Mouse (Mus musculus): ENCODE data around the gene Tsc22d3. TPM values are rescaled to one million over a fixed set of nuclear protein-coding genes. Genes with fewer than 3 reads are reported as not detected.
A peak's percentile ranks its signal among the peaks of the same experiment; 100 is the strongest.

Gene Tsc22d3
- polyA plus RNA-seq, 1 experiment from 2014 or later, result 80.3 TPM

DNA sequence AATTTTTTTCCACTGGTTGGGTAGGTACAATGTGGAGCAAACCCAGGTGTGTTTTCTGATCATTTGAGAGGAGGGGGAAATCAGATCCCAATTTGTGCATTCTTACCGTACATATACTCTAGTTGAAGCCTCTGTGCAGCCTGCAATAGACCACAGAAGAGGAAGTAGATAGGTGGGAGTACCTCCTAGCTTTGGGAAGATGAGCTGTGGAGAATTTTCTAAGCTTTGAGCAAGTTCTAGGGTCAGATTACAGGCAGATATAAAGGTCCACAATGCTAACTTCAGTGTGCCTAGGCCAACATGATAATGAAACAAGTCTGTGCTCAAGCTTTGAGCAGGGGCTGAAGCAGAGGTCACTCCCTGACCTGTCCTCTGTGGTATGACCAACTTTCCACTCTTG, 30.9 kb downstream of the Tsc22d3 start:
- H3K4me2 ChIP-seq (replicated peaks; ENCODE audit: low read depth), result no peak overlapping the region
- no peaks in the 10 kb centered on the region for H3K27me3 ChIP-seq (replicated peaks; ENCODE audit: control insufficient read depth, insufficient read depth, low read length)
- no peak overlapping the region for H3K27ac ChIP-seq (ENCODE audit: low read depth, low read length)
- H3K4me3 ChIP-seq (ENCODE audit: low read depth, low read length), result no peak overlapping the region
- no peaks in the 10 kb centered on the region for H3K4me1 ChIP-seq (replicated peaks; ENCODE audit: control insufficient read depth, insufficient read depth, low read length)
- H3K9ac ChIP-seq (ENCODE audit: low read depth, low read length), result no peak overlapping the region
- no peak for TF ChIP-seq CTCF (IDR thresholded peaks at IDR 0.05; ENCODE audit: low read depth)
- no peak for ATAC-seq
- no peaks in the 10 kb centered on the region for H3K9me3 ChIP-seq (ENCODE audit: control insufficient read depth)
- 72% methylated on average over 1 of the region's 1 CpGs for WGBS
- no peaks in the 10 kb centered on the region for H3K36me3 ChIP-seq (ENCODE audit: control insufficient read depth, insufficient read depth)

DNA sequence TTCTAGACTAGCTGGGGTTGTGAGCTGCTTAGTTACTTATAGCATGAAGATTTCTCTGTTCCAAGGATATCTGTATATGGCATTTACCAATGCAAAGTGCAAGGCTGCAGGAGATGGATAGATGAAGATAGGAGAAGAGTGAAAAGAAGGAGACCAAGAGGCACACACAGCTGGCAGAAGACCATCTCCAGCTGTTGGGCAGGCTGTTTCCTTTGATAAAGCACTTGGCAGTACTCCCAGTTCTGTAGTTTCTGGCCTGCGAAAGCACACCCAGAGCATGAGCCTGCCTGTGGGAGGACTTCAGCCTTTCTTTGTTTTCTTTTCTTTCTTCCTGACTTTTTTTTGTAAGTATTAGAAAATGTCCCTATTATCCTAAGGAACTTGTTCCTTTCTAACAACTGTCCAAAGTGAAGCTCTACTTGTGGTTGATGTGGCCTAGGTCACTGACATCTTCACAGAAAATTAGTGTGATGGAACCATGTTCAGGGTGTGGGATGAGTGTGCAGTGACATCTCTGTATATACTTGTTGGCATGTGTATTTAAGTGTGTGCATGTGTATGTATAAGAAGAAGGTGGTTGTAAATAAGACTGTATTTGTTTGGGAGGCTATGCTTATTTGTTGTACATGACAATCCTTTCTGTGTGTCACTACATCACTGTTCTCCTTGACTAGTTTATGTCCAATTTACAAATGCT, 32.6 kb downstream of the Tsc22d3 start:
- Histone ChIP-seq H3K27me3 (replicated peaks; ENCODE audit: control insufficient read depth, insufficient read depth, low read length) (no peaks in the 10 kb centered on the region), H3K4me1 (replicated peaks; ENCODE audit: control insufficient read depth, insufficient read depth, low read length) (no peaks in the 10 kb centered on the region), H3K4me2 (replicated peaks; ENCODE audit: low read depth) (no peak overlapping the region), H3K9me3 (ENCODE audit: control insufficient read depth) (no peaks in the 10 kb centered on the region), H3K9ac (ENCODE audit: low read depth, low read length) (no peak overlapping the region), H3K36me3 (ENCODE audit: control insufficient read depth, insufficient read depth) (no peaks in the 10 kb centered on the region), H3K4me3 (ENCODE audit: low read depth, low read length) (no peak overlapping the region), H3K27ac (ENCODE audit: low read depth, low read length) (no peak overlapping the region)
- 47% methylated on average over 1 of the region's 1 CpGs for WGBS
- peak; percentile 59; the same call in 1 of the 2 replicates for ATAC-seq
- no peak for TF ChIP-seq CTCF (IDR thresholded peaks at IDR 0.05; ENCODE audit: low read depth)

DNA sequence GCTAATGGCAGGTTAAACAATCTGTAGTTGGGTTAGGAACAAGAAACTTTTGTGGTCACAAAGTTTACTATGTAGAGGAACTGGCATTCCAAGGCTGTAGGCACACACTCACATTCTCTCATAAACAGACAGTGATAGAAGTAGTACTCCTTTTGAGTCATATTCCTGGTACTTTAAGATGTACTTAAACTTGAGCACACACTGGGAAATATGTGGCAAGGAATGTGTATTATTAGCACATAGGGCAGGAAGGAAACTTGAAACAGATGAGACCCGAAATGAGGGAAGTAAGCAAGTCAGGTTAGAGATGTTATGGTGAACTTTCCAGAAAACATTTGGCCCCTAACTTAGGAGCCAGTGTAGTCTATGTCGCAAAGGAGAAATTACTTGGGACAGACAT, 34.7 kb downstream of the Tsc22d3 start:
- Histone ChIP-seq H3K4me1 (replicated peaks; ENCODE audit: control insufficient read depth, insufficient read depth, low read length) (no peaks in the 10 kb centered on the region), H3K27me3 (replicated peaks; ENCODE audit: control insufficient read depth, insufficient read depth, low read length) (no peaks in the 10 kb centered on the region), H3K4me2 (replicated peaks; ENCODE audit: low read depth) (no peak overlapping the region), H3K9me3 (ENCODE audit: control insufficient read depth) (no peaks in the 10 kb centered on the region), H3K4me3 (ENCODE audit: low read depth, low read length) (no peak overlapping the region), H3K36me3 (ENCODE audit: control insufficient read depth, insufficient read depth) (no peaks in the 10 kb centered on the region), H3K27ac (ENCODE audit: low read depth, low read length) (no peak overlapping the region), H3K9ac (ENCODE audit: low read depth, low read length) (no peak overlapping the region)
- no peak for TF ChIP-seq CTCF (IDR thresholded peaks at IDR 0.05; ENCODE audit: low read depth)
- WGBS, result 86% methylated on average over 2 of the region's 2 CpGs
- ATAC-seq, result no peak

DNA sequence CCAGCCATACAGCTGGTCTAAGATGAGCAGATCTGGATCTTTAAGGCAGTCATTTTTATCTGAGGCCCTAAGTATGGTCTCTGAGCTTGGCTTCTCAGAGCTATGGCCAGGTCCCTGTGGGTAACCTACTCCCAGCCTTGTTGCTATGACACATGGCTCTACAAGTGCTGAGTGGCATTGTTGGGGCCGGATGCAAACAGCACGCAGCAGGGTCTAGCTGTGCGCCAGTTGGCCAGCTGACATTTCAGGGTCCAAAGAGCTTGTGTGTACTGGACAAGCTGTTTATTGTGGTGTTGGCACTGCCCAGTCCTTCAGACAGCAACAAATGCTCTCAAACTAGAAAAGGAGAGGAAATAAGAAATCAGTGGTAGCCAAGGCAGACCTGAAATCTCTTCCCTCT, 35.2 kb downstream of the Tsc22d3 start:
- Histone ChIP-seq H3K27ac (ENCODE audit: low read depth, low read length) (no peak overlapping the region), H3K9me3 (ENCODE audit: control insufficient read depth) (no peaks in the 10 kb centered on the region), H3K4me2 (replicated peaks; ENCODE audit: low read depth) (no peak overlapping the region), H3K4me1 (replicated peaks; ENCODE audit: control insufficient read depth, insufficient read depth, low read length) (no peaks in the 10 kb centered on the region), H3K9ac (ENCODE audit: low read depth, low read length) (no peak overlapping the region), H3K4me3 (ENCODE audit: low read depth, low read length) (no peak overlapping the region), H3K27me3 (replicated peaks; ENCODE audit: control insufficient read depth, insufficient read depth, low read length) (no peaks in the 10 kb centered on the region), H3K36me3 (ENCODE audit: control insufficient read depth, insufficient read depth) (no peaks in the 10 kb centered on the region)
- no peak for ATAC-seq
- 87% methylated on average over 3 of the region's 3 CpGs for WGBS
- no peak for TF ChIP-seq CTCF (IDR thresholded peaks at IDR 0.05; ENCODE audit: low read depth)

DNA sequence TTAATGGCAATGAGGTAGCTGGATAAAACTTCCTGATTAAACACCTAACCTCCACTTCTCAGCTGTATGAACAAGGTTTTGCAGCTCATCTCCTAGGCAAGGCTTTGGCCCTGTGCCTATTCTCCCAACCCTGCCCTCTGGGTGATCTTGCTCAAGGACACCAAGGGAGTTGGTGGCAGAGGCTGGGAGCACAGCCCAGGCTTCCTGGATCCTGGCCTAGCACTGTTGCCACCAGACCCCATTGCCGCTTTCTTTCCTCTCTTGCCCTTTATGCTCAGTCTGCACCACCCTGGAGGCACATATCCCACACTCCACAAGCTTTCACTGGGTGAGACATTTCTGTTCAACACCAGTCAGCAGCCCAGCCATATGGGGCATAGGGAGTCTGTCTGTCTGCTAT, 35.7 kb downstream of the Tsc22d3 start:
- no peaks in the 10 kb centered on the region for H3K27me3 ChIP-seq (replicated peaks; ENCODE audit: control insufficient read depth, insufficient read depth, low read length)
- no peaks in the 10 kb centered on the region for H3K36me3 ChIP-seq (ENCODE audit: control insufficient read depth, insufficient read depth)
- H3K4me2 ChIP-seq (replicated peaks; ENCODE audit: low read depth), result no peak overlapping the region
- ATAC-seq, result no peak
- no peak overlapping the region for H3K27ac ChIP-seq (ENCODE audit: low read depth, low read length)
- H3K9me3 ChIP-seq (ENCODE audit: control insufficient read depth), result no peaks in the 10 kb centered on the region
- 94% methylated on average over 1 of the region's 1 CpGs for WGBS
- no peak for TF ChIP-seq CTCF (IDR thresholded peaks at IDR 0.05; ENCODE audit: low read depth)
- H3K4me3 ChIP-seq (ENCODE audit: low read depth, low read length), result no peak overlapping the region
- no peak overlapping the region for H3K9ac ChIP-seq (ENCODE audit: low read depth, low read length)
- H3K4me1 ChIP-seq (replicated peaks; ENCODE audit: control insufficient read depth, insufficient read depth, low read length), result no peaks in the 10 kb centered on the region

DNA sequence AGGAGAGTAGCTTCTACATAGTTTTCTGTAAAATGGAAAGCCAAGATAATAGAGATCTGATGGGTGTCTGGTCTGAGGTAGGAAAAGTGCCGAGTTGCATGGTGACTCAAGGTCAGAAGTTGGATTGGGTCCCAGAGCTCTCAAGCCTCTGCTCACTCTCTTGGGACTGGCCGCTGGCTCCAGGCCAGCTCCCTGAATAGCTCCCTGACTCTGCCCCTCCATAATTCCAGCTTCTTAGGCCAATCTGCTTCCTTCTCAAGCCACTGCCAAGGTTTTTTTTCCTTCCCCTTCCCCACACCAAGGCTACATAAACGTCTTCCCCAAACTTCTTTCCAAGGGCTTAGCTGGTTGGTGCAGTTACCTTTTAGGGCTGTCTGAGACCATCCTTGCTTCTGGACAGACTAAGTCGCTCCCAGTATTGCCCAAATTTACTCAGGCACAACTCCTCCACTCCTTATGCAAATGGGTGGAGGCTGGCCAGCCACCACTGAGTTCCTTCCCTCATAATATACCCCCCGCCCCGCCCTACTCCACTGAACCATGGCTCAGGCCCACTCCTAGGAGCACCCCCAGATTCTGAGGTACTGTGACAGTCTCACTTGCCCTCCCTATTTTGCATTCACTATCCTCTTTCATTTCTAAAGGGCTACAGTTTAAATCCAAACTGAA, 42.1 kb downstream of the Tsc22d3 start:
- Histone ChIP-seq H3K27me3 (replicated peaks; ENCODE audit: control insufficient read depth, insufficient read depth, low read length) (no peaks in the 10 kb centered on the region; the same call in 1 of the 2 replicates), H3K9ac (ENCODE audit: low read depth, low read length) (no peak overlapping the region), H3K36me3 (ENCODE audit: control insufficient read depth, insufficient read depth) (no peaks in the 10 kb centered on the region), H3K9me3 (ENCODE audit: control insufficient read depth) (no peaks in the 10 kb centered on the region), H3K4me1 (replicated peaks; ENCODE audit: control insufficient read depth, insufficient read depth, low read length) (no peaks in the 10 kb centered on the region; the same call in 1 of the 2 replicates), H3K27ac (ENCODE audit: low read depth, low read length) (no peak overlapping the region), H3K4me2 (replicated peaks; ENCODE audit: low read depth) (no peak overlapping the region), H3K4me3 (ENCODE audit: low read depth, low read length) (no peak overlapping the region)
- 61% methylated on average over 6 of the region's 6 CpGs for WGBS
- TF ChIP-seq CTCF (IDR thresholded peaks at IDR 0.05; ENCODE audit: low read depth), result no peak
- ATAC-seq, result no peak
